Mouse (Mus musculus): ENCODE measurements around the gene Usp34. TPM values are rescaled to one million over a fixed set of nuclear protein-coding genes. Genes with fewer than 3 reads are reported as not detected.

Gene Usp34
- polyA plus RNA-seq (2021; fragmentation: Nextera tagmentation): 10.1 and 12.5 TPM in 2 replicates
- long read RNA-seq, experiment 1, partial matches to known transcripts: 34 of 47 reads
- long read RNA-seq, experiment 1, other reads (novel, unspliced or antisense): 13 of 47 reads
- long read RNA-seq, experiment 2, partial matches to known transcripts: 46 of 58 reads
- long read RNA-seq, experiment 2, other reads (novel, unspliced or antisense): 12 of 58 reads

GRCm38 (mm10) chr11:23306764-23307565, at the start of gene Usp34:
Gene Usp34 (plus strand): TSS chr11:23306895.

GRCm38 (mm10) chr11:23497718-23498509, 191.2 kb downstream of the Usp34 start, which contains the start of gene Ahsa2:
Gene Ahsa2 (minus strand): TSS chr11:23498030.

GRCm38 (mm10) chr11:23520473-23521205, 213.9 kb downstream of the Usp34 start, which contains the start of gene 1700093K21Rik:
Gene 1700093K21Rik (minus strand): TSS chr11:23521155.

Other genes with a start within 250 kb of the Usp34 start
- 7.5 and 9.8 TPM in 2 replicates for gene Xpo1, start 50.9 kb upstream of the Usp34 start, polyA plus RNA-seq (2021; fragmentation: Nextera tagmentation)
- 11.0 and 13.4 TPM in 2 replicates for gene Ahsa2, start 191.1 kb downstream of the Usp34 start, polyA plus RNA-seq (2021; fragmentation: Nextera tagmentation)
- not detected in 2 replicates for gene 1700093K21Rik, start 214.3 kb downstream of the Usp34 start, polyA plus RNA-seq (2021; fragmentation: Nextera tagmentation)

All from left cerebral cortex, adult 6 months (tissue).